Mouse (Mus musculus): ENCODE measurements around the gene Marf1.
A peak's percentile ranks its signal among the peaks of the same experiment; 100 is the strongest.
"Not testable (repeated sequence)": the region's sequence is repeated elsewhere in the genome, so short reads cannot be mapped to it uniquely, and the experiment has no call there.

Gene Marf1

DNA sequence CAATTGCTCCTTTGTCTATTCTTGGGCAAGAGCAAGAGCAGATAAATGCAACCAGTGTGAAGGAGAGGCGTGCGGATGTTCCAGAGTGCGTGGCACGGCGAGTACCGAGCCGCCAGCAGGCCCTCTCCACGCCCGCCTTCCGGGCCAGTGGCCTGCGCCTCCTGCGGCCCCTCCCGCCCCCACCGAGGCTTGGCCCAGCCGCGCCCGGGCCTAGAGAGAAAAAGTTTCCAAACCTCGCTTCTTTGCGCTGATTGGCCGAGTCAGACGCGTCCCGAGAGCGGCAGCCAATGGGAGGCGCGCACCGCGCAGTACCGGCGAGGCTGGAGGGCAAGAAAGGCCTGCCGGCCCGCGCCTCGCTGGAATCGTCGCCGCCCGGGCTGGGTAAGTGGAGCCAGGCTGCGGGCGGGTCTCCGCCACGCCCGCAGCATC is at the start of gene Marf1, which contains the start of gene Nde1:
Marf1 (minus strand) TSS at position 364 of the 429 bp plus-strand sequence.
Nde1 (plus strand) TSS at position 288 of the 429 bp plus-strand sequence.
- peak; percentile 95 to 96 for DNase-seq

DNA sequence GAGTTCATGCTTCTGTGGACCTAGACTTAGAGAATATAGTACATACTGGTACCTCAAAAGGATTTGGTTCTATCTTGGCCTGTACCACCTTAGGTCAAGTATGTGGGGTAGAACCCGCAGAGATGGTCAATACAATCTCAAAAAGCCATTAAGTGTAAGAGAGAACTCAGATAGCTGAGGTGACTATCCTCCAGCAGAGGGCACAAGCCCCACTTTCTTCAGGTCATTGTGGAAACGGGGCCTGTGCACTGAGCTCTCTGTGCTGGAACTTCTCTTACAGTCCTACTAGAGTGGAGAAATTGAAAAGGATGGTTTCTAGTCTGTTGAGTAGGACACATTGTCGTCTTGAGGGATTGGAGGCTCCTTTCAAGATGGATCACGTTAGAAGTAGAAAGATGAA is 35.6 kb upstream of the Marf1 start:
- DNase-seq = no peak

DNA sequence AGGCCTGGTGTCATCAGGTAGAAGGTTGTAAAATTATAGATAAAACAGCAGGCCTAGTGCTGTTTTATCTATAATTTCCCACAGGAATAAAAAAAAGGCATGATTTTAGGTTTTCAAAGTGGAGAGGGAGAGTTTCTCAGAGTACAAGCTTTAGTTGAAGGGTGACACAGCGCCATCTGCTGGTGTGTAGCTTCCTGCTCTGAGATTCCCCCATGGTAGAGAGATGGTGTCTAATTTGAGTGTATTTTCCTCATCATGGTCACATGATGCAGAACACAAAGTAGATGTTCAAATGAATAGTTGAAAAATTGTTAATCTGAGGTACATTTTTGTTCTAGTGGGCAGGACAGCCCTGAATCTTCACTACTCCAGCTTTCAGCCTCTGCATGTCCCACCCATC is 32.3 kb upstream of the Marf1 start:
- peak; percentile 63 to 89 for DNase-seq

DNA sequence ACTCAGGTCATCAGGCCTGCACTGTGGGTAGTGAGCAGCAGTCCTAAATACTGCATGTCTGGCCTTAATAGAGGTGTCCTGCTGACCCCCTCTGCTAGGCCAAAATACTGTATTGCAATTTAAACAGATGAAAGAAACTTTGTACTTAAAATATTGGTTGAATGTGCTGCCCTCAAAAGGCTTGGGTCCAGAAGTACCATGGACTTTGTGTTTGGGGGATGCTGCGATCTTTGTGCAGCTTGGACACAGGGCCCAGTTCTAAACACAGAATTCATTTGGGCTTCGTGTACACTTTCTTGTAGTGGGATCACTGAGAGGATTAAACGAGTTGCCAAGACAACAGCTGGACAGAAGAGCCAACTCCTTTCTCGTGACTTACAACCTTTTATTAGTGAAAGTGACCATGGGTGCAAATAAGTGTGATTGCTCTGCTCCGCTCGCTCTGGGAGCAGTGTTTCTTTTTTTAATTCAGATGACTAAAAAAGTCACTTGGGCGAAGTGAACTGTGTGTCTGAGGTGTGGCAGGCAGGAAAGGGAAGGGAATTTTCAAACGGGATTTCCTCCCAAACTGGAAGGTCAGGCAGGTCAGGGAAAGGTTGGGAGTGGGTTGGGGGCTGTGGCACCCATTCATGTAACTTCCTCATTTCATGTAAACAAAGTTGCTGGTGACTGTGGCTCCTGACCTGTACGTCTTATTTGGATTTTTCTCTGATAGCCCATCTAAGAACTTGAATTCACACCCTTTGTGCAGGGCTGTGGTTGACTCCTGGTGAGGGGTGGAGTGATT is 31.2 kb upstream of the Marf1 start:
- DNase-seq = peak; percentile 17 to 26

DNA sequence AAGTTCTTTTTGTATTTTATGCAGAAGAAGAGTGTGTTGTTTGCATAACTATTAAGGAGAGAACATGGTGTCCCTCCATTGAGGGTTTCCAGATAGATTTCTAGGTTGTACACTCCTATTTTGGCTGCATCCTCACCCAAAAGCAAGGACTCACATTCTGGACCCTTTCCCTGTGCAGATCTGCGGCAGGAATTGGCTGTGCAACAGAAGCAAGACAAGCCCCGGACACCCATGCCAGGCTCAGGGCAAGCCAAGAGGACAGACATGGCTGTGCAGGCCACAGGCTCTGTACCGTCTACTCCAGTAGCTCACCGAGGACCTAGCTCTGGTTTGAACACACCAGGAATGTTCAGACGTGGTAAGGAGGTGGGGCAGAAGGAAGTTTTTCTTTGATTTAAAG is 22.4 kb upstream of the Marf1 start:
- DNase-seq = no peak

DNA sequence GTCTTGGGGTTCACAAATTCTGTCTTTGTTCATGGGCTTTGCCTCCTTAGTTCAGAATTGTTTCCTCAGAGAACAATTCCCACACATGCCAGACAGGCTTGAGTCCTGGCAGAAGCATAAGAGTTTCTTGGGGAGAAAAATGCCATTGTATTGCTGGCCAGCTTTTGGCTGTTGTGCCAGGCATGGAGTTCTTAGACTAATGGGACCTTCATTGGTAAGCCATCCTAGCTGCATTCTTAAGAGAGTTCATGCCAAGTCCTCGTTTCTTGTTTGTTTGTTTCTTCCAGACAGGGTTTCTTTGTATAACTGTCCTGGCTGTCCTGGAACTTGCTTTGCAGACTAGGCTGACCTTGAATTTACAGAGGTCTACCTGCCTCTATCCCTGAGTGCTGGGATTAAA is 20.7 kb upstream of the Marf1 start:
- no peak for DNase-seq

DNA sequence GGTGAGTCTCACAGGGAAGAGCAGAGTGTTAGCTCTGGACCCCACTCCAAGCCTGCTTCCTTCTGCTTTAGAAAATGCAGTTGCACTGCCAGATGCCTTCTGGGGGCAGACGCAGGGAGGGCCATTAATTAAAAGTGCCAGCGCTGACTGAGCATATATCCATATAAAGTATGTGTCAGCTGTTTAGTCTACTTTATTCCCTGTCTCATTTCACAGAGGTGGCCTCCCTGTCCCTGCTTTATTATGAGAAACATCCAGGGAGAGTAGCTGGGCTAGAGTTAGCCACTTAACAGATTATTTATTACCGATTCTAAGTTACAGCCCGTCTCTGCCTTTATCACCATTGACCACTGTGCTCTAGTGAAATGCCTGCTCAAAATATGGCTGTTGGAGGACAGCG is 19.2 kb upstream of the Marf1 start:
- DNase-seq = no peak

DNA sequence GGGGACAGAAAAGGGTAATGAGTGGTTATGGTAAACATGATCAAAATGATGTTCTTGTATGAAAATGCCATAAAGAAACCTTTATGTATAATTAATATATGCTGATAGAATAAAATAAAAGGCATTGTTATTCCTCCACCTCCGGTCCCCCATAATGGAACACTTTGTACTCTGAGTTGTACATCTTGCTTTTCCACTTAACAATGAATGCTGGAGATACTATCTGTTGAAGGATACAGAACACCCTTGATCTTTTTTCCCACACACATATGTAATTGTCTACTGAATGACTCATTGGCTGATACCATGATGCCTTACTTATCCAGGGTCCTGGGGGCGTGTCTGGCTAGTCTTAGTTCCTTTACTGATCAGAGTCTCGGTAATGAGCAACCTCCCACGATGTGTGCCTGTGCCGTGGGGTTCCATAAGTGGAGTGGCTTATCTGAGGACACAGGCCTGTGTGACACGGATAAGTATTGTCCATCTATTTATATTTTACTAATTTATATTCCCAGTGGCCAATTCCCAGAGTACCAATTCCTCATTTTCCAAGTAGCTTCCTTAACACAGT is 17.1 kb upstream of the Marf1 start:
- no peak for DNase-seq

DNA sequence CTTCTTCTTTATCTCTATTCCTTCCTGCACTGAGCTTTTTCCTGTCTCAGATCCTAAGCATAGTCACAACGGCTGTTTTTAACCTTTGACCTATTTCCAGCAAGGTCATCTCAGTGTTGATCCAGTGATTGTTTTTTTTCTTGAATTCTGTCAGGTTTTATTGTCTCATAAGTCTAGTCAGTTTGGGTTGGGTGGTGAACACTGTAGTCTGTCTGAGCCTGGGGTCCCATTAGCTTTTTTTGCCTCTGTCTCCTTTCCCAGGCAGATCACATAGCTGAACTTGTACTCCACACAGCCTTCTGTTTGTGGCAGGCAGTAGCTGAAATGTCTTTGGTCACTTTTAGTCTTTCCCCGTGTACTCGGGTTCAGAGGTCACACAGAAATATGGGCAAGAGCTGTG is 14.9 kb upstream of the Marf1 start:
- DNase-seq = no peak

DNA sequence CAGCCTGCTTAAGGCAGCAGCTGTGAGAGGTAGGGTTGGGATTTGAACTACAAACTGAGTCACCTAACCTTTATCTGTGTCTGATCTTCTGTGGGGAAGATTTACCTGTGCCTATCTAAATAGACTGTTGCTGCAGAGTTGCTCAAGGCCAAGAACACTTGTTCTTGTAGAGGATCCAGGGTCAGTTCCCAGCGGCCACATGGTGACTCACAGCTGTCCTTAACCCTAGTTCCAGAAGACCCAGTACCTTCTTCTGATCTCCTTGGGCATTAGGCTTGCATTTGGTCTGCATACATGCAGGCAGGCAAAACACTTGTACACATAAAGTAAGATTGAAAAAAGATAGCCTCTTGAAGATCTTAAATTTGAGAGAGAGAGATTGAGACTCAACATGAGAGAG is 6.6 kb upstream of the Marf1 start:
- DNase-seq = no peak

DNA sequence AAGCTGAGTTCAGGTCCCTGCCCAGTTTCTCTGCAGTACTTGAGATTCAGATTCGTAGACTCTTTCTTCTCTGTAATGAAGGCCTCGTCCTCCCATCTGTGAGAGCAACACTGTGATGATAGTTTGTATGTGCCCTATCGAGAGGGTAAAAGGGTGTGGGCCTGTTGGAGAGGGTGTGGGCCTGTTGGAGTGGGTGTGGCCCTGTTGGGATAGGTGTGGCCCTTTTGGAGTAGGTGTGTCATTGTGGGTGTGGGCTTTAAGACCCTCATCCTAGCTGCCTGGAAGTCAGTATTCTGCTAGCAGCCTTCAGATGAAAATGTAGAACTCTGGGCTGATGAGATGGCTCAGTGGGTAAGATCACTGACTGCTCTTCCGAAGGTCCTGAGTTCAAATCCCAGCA is 3.3 kb upstream of the Marf1 start:
- no peak for DNase-seq

DNA sequence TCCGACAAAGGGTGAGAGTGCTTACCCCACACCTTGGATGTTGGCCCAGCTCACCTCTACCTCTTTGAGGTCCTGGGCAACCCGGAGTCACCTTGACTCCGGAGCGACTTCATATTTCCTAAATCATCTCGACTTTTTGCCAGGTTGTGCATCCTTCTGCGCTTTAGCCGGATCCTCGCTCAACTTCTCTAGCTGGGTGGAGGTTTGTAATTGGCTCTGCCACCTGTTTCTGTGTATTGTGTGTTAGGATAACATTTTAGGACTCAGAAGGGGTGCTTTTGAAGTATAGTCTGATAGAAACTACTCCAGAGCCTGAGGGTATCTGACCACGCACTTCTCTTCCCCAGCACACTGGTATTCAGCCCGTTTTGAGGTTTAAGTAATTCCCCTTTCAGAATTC is 580 bp upstream of the Marf1 start:
- DNase-seq = no peak

DNA sequence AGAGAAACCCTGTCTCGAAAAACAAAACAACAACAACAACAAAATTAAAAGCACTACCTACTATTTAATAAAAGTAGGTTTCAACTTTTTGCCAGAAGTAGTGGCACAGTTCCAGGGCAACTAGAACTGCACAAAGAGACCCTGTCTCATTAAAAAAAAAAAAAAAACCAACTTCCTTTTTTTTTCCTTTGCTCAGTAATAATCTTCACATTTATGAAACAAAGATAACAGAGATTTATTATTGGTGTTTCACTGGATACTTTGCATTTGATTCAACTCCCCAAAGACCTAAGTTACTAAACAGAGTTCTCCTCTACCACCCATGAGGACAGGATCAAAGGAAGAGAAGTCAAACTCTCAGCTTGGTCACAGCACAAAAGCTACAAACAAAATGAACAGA is 2.2 kb downstream of the Marf1 start:
- DNase-seq = no peak

DNA sequence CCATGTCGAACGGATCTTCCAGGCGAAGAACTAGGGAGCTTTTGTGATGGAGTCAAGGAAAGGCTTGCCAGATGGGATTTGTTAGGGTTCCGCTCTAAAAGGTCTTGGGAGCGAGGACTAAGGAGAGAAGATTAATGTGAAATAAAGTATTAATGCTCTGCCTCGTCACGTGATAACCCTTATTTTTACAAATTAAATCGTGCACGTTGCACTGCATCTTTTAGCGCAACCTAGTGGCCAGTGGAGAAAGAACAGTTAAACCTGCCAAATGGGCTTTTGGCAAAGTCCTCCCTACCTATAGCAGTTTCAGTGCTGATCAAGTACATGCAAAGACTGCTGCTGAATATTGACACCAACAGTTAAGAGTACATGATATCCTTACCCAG is 3.4 kb downstream of the Marf1 start:
- peak; percentile 80 to 83 for DNase-seq

DNA sequence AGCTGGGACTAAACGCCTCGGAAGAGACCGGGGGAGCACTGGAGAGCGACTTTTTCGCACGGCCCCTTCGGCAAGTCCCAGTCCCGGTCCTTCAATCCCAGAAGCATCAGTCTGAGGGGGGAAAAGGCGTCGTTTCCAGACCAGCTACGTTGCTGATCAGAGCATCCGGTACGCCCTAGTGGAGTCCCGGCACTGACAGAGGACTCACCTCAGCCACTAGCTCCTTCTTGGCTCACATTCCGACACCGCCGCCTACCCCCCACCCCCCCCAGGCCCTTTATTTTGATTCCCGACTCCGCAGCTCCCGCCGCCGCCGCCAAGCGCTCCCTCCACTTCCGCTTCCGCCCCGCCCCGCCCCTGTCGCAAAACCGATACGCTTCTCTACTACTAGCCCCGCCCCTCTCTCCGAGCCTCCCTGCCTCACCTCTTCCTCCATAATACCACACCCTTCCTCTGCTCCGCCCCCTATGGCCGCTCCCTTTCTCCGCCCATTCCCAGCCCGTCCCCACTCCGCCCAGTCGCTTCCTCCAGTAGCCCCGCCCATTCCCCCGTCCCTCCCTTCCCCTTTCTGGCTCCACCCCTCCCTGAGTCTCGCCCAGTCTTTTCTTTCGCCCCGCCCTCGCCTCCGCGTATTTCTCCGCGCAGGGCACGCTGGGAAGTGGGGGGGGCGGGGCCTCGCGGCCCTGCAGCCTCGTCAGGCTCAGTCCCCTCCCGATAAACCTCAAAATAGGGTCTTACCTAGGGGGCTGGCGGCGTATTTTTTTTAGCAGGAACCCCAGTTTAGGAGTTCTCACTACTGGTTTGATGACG is 4.0 kb downstream of the Marf1 start:
- peak; percentile 100 for DNase-seq

DNA sequence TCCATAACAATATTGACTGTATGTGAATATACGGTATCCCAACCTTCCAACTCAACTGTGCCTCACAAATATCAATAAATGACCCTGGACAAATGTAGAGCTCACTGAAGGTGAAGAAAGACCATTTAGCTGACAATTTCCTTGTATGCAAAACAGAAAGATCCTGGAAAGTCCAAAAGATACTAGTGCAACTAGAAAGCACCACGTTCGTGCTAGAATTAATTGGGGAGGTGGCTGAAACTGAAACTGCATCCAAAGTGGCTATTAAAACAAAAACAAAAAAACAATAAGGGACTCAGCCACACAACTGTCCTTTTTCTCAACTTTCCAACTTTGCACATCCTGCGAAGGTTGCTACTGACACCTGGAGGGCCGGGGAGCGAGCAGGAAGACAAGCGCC is 4.6 kb downstream of the Marf1 start:
- DNase-seq = no peak

DNA sequence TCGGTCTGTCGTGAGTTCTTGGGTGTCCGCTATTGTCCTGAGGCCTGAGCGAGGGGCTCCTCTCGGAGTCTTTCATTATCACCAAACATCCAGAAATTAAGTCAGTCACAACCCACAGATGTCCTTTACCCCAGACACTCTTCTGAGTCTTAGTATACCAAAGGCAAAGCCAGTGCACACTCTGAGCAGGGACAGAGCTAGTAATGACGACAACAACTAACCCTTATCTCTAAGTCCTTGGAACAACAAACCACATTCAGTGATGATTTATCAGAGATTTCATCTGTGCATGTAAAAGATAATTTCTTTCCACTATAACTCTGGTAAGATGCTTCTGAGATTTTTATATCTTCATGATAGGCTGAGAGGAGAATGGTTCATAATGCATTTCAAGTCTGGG is 6.8 kb downstream of the Marf1 start:
- no peak for DNase-seq

DNA sequence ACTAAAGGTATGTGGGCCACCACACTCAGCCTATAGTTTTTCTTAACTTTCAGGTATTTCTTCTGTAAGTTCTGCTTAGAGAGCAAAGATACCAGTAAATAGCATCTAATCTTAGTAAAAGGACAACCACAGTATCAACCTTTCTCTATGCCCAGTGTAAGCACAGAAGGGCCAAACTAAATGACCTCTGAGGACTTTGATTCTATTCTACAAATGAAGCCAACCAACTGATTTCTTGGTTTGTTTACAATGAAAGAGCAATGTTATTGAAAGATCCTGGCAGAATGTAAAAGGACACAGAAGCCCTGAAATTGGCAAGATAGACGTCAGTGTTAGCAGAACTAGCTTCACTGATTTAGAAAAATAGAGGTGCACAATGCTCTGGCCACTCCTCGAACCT is 7.5 kb downstream of the Marf1 start:
- not testable (repeated sequence) for DNase-seq

DNA sequence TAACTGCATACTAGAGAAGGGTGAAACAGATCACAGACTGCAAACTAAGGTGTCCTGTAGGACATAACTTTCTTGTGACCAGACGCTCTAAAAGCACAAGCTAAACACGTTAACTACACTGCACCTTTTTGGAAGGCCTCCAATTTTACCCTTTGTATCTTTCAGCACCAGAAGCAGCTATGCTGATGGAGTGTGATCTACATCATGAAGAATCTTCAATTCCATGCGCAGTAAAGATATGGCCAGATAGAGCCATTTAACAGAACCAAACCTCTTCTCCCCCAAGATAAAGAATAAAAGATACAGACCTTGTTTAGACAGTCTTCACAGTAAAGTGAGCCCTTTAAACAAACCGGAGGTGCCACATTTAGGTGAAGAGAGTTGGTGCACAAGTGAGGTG is 11.4 kb downstream of the Marf1 start:
- DNase-seq = no peak

DNA sequence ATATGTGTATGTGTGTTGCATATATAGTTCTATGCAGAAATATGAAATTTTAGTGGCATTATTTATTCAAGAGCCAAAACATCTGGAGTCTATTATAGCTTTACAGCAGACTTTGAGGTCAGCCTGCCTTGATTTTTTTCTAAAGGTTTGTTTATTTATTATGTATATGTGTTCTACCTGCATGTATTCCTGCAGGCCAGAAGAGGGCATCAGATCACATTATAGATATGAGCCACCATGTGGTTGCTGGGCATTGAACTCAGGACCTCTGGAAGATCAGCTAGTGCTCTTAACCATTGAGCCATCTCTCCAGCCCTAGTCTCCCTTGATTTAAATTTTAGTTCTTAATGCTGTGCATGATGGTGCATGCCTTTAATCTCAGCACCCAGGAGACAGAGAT is 15.4 kb downstream of the Marf1 start:
- no peak for DNase-seq

DNA sequence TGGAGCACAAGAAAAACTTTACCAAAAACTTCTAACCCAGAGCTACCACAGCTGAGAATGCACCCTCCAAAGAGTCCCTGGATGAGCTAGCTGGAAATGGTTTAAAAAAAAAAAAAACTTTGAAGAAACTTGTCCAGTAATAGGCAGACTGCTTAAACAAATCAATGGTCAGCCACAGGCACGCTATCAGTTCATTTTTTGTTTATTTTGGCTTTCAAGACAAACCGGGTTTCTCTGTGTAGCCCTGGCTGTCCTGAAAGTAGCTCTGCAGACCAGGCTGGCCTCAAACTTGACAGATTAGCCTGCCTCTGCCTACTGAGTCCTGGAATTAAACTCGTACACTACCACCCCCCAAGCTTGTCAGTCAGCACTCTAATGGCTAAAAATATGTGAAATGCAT is 19.9 kb downstream of the Marf1 start:
- no peak for DNase-seq

DNA sequence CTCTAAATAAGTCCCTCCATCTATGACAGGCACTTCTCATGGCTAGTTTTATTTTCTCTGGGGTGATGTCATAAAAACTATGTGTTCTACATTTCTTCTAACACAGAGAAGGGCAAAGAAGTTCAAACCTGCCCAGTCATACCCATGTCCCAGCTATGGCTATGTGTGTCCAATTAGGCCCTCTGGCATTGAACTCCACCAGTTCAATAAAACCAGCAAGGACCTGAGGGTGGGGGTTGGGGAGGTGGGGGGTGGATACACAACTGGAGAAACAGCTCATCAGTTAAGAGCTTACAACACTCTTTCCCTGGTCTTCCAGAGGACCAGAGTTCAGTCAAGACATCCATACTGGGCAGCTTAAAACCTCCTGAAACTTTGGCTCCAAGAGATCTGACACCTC is 24.0 kb downstream of the Marf1 start:
- DNase-seq = no peak

DNA sequence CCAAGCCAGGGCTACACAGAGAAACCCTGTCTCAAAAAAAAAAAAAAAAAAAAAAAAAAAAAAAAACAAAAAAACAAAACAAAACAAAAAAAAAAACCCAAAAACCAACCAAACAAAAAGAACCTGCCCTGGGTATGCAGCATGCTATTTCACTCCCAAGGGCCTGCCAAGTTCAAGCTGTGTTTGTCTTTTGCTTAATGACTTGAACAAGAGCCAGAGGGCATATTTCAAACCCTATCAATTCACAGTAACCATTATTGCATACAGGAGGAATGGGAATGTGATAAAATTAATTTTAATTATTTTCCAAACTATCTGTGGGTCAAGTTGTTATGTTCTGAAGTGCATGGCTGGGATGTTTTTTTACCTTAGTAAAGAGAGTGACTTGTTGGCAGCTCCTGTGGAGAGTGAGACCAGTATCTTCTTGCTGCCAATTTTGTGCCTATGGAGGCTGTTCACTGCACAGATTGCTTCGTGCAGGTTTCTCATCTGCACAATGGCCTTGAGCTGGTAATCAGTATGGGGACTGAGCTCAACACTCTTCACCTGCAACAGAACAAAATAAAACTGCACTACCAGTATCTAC is 25.1 kb downstream of the Marf1 start:
- no peak for DNase-seq

DNA sequence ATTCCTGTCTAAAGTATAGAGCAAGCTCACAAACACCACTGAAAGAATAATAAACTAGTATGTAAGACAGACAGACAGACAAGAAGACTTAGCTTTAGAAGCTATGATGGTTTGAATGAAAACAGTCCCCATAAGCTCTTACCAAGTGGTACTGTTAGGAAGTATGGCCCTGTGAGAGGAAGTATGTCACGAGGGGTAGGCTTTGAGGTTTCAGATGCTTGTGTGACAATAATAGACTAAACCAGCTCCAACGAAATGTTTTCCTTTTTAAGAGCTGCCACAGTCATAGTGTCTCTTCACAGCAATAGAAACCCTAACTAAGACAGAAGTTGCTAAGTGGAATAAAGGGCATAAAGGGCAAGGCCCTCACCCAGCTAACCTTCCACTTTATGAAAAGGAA is 28.1 kb downstream of the Marf1 start:
- DNase-seq = no peak

Measured in kidney, postnatal 36 days (tissue).